Mouse (Mus musculus) limb, embryonic 14.5 days (tissue): ENCODE results near the gene Zbtb12. TPM values are rescaled to one million over a fixed set of nuclear protein-coding genes. Genes with fewer than 3 reads are reported as not detected.

ENCODE experiments used
- ATAC-seq: fragments of 200-750 bp; cut with Nextera tagmentation; 2 replicates; pipeline ENCODE4 v1.8.0; 2017; ENCODE audit warnings: low read depth, moderate number of reproducible peaks, moderate TSS enrichment; ENCODE audit not compliant: low FRiP score
- DNase-seq: peaks from one replicate; pipeline ENCODE4 v3.0.0-alpha.2; 2015; ENCODE audit warnings: low spot score
- H3K27ac ChIP-seq: fragments of 300-500 bp; sonication (generic); replicated peaks from 2 replicates; pipeline ENCODE4 v1.5.1; 2014; ENCODE audit warnings: low read depth, mild to moderate bottlenecking, low read length, moderate library complexity, mixed read lengths
- H3K27me3 ChIP-seq: fragments of 300-500 bp; sonication (generic); 2 replicates; pipeline ENCODE4 v1.6.1; 2014; ENCODE audit warnings: low read length, mixed read lengths; ENCODE audit not compliant: control insufficient read depth, insufficient read depth
- H3K36me3 ChIP-seq: fragments of 300-500 bp; sonication (generic); 2 replicates; pipeline ENCODE4 v1.6.1; 2014; ENCODE audit warnings: mild to moderate bottlenecking, low read length, moderate library complexity, mixed read lengths; ENCODE audit not compliant: control insufficient read depth, insufficient read depth
- H3K4me1 ChIP-seq: fragments of 300-500 bp; sonication (generic); 2 replicates; pipeline ENCODE4 v1.6.1; 2014; ENCODE audit warnings: antibody characterized with exemption, low read length, mixed read lengths; ENCODE audit not compliant: control insufficient read depth, insufficient read depth
- H3K4me2 ChIP-seq: fragments of 300-500 bp; sonication (generic); replicated peaks from 2 replicates; pipeline ENCODE4 v1.6.1; 2014; ENCODE audit warnings: low read depth, mild to moderate bottlenecking, low read length, moderate library complexity; ENCODE audit not compliant: severe bottlenecking
- H3K4me3 ChIP-seq: fragments of 300-500 bp; sonication (generic); replicated peaks from 2 replicates; pipeline ENCODE4 v1.5.1; 2014; ENCODE audit warnings: low read length
- H3K9ac ChIP-seq: fragments of 300-500 bp; sonication (generic); 2 replicates; pipeline ENCODE4 v1.6.1; 2014; ENCODE audit warnings: mild to moderate bottlenecking, low read depth, low read length, moderate library complexity; ENCODE audit not compliant: severe bottlenecking
- H3K9me3 ChIP-seq: fragments of 300-500 bp; sonication (generic); 2 replicates; pipeline ENCODE4 v1.6.1; 2016; ENCODE audit warnings: low read length; ENCODE audit not compliant: control insufficient read depth
- POLR2A ChIP-seq: fragments of 200-500 bp; IDR thresholded peaks from 2 replicates; pipeline ENCODE4 v1.8.0; 2012; ENCODE audit warnings: inconsistent platforms, mild to moderate bottlenecking, moderate library complexity, borderline replicate concordance; ENCODE audit not compliant: insufficient read depth, insufficient read length; ENCODE audit errors: extremely low read depth
- WGBS: fragments of 180-500 bp; shearing (Covaris S2); extraction: QIAGEN DNeasy Blood & Tissue Kit; methylation state at CpG from one replicate; pipeline ENCODE4 v1.1.7; 2014; 5-methylcytosine and 5-hydroxymethylcytosine counted together
- polyA plus RNA-seq, 2 experiments: library from polyadenylated mRNA; depleted of rRNA in 1 of 2; stranded (reverse) in 1 of 2; unstranded in 1 of 2; fragments of >200 nt; fragmentation: Nextera tagmentation in 1 of 2; extraction: Ambion mirVana in 1 of 2; gene quantifications; 2 replicates each; pipeline versions ENCODE4 v1.2.1 to v1.2.3; 2012 to 2014

The Zbtb12 gene
- polyA plus RNA-seq, 2 experiments: 1.5 to 44.3 TPM

DNA sequence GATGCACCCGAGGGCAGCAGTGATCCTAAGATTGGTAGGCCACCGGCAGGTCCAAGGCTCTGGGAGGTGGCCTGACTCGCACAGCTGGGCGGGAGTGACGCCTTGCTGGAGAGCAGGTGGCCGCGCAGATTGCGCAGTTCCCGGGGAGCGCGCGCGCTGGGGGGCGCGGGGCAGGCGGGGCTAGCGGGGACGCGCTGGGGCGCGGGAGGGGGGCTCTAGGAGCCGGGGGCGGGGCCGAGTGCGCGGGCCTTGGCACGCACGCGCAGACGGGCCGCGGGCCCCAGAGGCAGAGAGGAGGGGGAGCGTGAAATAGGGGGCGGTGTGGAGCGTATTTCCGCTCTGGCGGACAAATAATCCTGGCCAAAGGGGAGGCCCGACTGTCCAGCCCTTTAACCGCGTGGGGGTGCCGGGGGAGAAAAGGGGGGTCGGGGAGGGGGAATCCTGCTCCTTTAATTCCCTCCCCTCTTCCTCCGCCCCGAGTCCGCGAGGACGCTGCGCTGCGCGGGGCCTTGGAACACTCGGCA, 14.9 kb downstream of the Zbtb12 start:
- ATAC-seq (peak; percentile 89), DNase-seq (peak; percentile 97)
- H3K27me3 ChIP-seq: no peaks in the 10 kb centered on the region
- no peaks in the 10 kb centered on the region for H3K9me3 ChIP-seq
- peaks cover 8% of the 10 kb centered on the region for H3K36me3 ChIP-seq
- H3K9ac ChIP-seq: peak overlapping the region; percentile 86
- peaks cover 26% of the 10 kb centered on the region for H3K4me1 ChIP-seq
- TF ChIP-seq POLR2A: 0 out of 2 replicates have a peak, but pooled peaks have one; percentile 29
- peak overlapping the region; percentile 86 for H3K27ac ChIP-seq
- peak overlapping the region; percentile 87 for H3K4me2 ChIP-seq
- 0% methylated on average over 19 of the region's 51 CpGs for WGBS
- peak overlapping the region; percentile 78 for H3K4me3 ChIP-seq

DNA sequence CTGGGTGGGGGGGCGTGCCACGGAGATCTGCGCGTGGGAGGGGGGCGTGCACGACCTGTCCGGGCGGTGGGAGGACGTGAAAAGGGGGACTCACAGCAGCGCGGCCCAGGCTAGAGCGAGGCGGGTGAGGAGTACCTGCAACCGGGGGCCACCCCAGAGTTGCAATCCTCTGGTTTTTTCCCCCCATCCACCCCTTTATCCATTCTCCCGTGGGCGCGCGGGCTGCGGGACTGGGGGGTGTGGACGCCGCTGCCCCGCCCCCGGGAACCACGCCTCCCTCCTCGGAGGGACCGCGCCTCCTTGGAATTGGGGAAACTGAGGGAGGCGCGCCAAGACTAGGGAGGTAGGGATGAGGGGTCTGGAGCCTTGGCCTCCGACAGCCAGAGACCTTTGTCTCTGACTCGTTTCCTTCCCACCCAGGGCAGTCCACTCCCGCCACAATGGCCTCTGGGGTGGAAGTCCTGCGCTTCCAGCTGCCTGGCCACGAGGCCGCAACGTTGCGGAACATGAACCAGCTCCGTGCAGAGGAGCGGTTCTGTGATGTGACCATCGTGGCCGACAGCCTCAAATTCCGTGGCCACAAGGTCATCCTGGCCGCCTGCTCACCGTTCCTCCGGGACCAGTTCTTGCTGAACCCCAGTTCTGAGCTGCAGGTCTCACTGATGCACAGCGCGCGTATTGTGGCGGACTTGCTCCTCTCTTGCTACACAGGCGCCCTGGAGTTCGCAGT, 15.7 kb downstream of the Zbtb12 start:
- Histone ChIP-seq H3K4me3 (peak overlapping the region; percentile 78), H3K27ac (peak overlapping the region; percentile 86), H3K4me1 (peaks cover 26% of the 10 kb centered on the region), H3K9me3 (no peaks in the 10 kb centered on the region), H3K4me2 (peak overlapping the region; percentile 87), H3K27me3 (no peaks in the 10 kb centered on the region), H3K36me3 (peaks cover 8% of the 10 kb centered on the region), H3K9ac (peak overlapping the region; percentile 86)
- ATAC-seq (peak; percentile 10), DNase-seq (peak; percentile 33)
- TF ChIP-seq POLR2A: 0 out of 2 replicates have a peak, but pooled peaks have one; percentile 3
- 14% methylated on average over 37 of the region's 51 CpGs for WGBS

DNA sequence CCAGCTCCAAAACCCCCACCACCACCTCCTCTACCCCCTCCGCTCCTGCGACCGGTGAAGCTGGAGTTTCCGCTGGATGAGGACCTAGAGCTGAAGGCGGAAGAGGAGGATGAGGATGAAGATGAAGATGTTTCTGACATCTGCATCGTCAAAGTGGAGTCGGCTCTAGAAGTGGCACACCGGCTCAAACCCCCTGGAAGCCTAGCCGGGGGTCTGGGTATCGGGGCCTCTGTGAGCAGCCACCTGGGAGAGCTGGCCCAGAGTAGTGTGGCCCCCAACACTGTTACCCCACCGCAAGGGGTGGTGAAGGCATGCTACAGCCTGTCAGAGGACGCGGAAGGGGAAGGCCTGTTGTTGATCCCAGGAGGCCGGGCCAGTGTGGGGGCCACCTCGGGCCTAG, 16.4 kb downstream of the Zbtb12 start:
- Histone ChIP-seq H3K27me3 (no peaks in the 10 kb centered on the region), H3K4me1 (peaks cover 30% of the 10 kb centered on the region), H3K9me3 (no peaks in the 10 kb centered on the region), H3K36me3 (peaks cover 8% of the 10 kb centered on the region), H3K27ac (peak overlapping the region; percentile 86), H3K9ac (no peak overlapping the region; the same call in 1 of the 2 replicates), H3K4me3 (peak overlapping the region; percentile 78), H3K4me2 (peak overlapping the region; percentile 87)
- ATAC-seq (no peak), DNase-seq (no peak)
- WGBS: 88% methylated on average over 15 of the region's 15 CpGs
- TF ChIP-seq POLR2A: no peak

DNA sequence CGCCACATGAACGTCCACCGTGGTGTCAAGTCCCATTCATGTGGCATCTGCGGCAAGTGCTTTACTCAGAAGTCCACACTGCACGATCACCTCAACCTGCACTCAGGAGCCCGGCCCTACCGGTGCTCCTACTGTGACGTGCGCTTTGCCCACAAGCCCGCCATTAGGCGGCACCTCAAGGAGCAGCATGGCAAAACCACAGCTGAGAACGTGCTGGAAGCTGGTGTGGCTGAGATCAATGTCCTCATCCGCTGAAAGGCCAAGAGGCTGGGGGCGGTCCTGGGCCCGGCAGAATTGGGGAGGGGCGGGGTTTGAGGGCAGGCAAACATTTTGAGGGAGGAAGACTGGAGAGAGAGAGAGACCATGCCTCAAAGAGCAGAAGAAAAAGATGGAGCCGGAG, 17.1 kb downstream of the Zbtb12 start:
- Histone ChIP-seq H3K27ac (no peak overlapping the region), H3K4me3 (0 out of 2 replicates have a peak overlapping the region, but pooled peaks have one; percentile 2), H3K4me1 (peaks cover 30% of the 10 kb centered on the region), H3K27me3 (no peaks in the 10 kb centered on the region), H3K9ac (no peak overlapping the region), H3K4me2 (no peak overlapping the region), H3K36me3 (peaks cover 9% of the 10 kb centered on the region), H3K9me3 (no peaks in the 10 kb centered on the region)
- DNase-seq: no peak
- no peak for ATAC-seq
- no peak for TF ChIP-seq POLR2A
- WGBS: 86% methylated on average over 17 of the region's 17 CpGs

DNA sequence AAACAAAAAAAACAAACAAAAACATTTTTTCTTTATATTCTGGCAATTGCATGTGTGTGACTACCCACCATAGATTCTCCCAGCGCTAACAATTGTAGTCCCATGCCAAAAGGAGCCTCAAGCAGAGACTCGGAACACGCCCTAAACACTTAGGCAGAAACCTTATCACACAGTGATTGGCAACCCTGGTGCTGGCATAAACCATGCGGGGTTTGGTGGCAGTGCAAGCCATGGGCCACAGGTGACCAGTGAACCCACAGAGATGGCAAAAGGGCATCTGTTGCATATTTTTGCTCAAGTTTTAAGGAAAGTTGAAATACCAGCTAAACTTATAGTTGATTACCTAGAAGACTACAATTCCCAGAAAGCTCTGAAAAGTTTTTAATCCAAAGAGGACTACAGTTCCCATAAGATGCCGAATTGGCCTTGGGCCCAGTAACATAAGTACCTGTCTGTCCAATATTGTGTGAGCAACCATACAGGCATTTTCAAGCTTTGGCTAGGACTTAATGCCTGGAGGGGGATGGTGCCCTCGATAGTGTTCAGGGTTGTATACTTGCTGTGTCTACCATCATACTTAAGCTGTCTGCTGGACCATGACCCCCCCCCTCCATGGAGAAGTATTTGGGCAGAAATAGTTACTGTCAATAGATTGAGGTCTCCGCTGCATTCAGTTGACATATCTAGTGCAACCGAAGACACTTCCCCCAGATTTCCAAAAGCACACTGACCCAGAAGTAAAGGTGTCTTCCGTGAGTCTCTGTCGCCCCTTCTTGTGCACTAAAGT, 18.3 kb downstream of the Zbtb12 start:
- TF ChIP-seq POLR2A: no peak
- ATAC-seq: no peak
- Histone ChIP-seq H3K36me3 (peaks cover 19% of the 10 kb centered on the region), H3K4me1 (peaks cover 30% of the 10 kb centered on the region), H3K9ac (peak overlapping the region; percentile 91), H3K4me2 (peak overlapping the region; percentile 84), H3K27ac (peak overlapping the region; percentile 94), H3K9me3 (no peaks in the 10 kb centered on the region), H3K27me3 (no peaks in the 10 kb centered on the region), H3K4me3 (peak overlapping the region; percentile 87)
- peak; percentile 85 for DNase-seq
- WGBS: 22% methylated on average over 10 of the region's 10 CpGs
